Mouse (Mus musculus) kidney, postnatal 36 days (tissue): ENCODE data around the gene Pgm3.
A peak's percentile ranks its signal among the peaks of the same experiment; 100 is the strongest.
"Not testable (repeated sequence)": the region's sequence is repeated elsewhere in the genome, so short reads cannot be mapped to it uniquely, and the experiment has no call there.

Experiments
- DNase-seq, 2 experiments: peaks; one replicate each; pipeline ENCODE4 v3.0.0; 2021 to 2022; ENCODE audit warnings: mixed read lengths in 2 of 2

Pgm3 gene

DNA sequence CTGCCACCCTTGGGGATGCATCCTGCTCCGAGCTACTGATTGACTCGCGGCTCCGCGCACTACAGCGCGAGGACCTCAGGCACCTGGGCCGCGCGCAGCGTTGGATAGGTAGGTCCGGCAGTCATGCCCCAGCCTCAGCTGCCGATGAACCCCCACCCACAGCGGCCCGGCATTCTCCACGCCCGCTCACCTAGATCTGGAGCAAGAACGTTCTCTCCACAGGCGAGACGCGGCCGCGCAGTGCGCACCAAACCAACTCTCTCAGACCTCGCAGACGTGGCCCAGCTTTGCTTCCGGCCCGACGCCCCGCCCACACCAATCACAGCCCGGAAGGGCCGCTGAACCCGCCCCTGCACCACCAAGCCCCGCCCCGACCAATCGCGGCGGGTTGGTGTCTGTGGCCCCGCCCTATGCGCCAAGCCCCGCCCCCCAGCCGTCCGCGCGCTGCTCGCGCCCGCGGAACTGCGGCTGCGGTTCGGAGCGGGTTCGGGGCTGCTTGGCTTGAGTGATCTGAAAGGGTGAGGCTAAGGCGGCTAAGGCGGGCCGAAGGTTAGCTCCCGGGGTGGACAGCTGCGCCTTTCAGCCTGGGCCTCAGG is at the start of gene Pgm3, which contains the start of gene Rwdd2a:
Gene Pgm3 (minus strand): TSS at position 303 of the 596 bp plus-strand sequence.
Gene Rwdd2a (plus strand): TSS at position 452 of the 596 bp plus-strand sequence.
- DNase-seq, result peak; percentile 96 to 99

DNA sequence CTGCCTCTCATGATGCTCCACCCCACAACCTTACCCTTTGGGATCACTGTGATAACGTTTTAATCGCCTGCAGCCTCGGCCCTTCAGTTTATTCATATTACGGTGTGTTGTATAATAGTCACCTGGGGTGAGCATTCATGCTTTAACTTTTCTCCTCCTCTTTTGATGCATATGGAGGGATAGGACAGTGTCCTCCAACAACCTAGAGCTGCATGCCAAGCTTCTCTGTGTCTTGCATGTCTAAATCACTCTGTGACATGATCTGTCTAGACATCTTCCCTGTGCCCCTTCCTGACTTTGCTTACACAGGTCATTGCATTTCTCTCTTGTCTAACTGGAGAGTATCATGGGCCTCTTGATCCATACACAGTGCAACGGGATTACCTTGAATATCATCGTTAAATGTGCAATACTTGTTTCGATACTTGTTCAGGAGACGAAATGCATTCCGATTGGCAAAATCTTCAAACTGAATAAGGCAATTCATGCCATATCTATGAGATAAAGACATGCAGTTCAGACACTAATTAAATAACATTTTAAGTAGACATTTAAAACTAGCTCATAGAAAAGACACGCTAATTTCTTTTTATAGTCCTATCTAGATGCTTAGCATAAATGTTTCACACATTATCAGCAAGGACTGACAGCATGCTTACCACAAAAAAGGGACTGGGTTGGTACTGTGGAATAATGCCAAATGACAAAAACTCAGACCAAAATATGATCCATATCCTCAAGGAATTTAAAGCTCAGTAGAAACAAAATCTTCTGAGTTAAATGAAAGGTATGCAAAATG is 47.9 kb upstream of the Pgm3 start:
- DNase-seq, result no peak

DNA sequence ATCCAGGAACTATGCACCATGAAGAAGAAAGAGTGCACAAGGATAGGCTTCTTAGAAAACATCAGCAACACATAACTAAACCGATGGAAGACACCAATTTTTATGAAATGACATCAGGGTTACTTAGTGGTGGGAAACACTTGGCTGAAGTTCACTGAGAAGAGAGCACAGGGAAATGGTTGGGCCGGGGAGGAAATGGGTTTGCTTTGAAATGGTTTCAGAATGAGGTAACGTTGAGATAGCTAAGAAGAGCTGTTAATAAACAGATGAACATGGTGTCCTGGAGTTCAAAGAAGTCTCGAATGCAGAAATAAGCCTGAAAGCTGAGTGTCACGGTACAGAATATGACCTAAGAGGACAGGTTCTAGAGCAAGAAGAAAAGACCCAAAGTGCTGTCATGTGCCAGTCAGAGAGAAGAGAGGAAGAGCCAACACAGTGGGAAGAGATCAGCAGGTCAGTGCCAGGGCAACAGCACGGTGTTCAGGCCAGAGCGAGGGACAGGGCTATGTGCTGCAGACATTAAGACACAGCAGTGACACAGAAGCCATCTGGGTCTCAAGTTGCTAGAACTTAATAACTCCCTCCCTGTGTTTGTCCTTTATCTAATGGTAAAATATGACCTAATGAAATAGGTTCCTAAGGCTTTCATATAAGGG is 46.3 kb upstream of the Pgm3 start:
- DNase-seq, result no peak

DNA sequence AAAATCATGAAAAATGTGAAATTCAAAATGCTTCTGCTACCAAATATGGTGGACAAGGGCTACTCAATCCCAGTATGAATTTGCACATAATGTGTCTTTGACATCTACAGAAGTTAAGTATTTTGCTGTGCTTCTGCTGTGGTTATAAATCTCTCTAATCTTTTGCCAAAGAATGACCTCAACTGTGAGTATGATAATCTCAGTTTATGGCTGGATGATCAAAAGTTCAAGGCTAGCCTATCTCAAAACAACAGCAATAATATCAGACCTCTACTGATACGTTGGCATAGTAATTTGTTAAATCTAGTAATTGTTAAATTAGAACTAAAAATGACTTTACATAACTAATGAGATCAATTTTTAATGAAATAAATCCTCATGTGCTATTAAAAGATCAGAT is 44.1 kb upstream of the Pgm3 start:
- DNase-seq, result no peak

DNA sequence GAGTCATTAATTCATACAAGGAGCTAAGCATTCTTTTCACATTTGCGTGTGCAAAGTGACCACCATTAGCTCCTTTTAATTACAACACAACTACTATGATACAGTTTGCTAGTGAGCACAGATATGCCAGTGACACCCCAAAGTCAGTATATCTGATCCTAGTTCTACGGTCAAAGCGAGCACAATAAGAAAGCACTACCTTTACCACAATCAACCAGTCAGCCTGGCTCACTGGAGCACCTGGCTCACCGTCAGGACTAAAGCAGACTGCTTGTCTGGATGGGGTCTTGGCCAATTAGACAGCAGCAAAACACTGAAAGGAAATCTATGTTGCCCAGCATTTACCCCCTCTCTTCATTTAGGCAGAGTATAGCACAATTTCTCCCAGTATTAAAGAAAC is 40.4 kb upstream of the Pgm3 start:
- no peak for DNase-seq

DNA sequence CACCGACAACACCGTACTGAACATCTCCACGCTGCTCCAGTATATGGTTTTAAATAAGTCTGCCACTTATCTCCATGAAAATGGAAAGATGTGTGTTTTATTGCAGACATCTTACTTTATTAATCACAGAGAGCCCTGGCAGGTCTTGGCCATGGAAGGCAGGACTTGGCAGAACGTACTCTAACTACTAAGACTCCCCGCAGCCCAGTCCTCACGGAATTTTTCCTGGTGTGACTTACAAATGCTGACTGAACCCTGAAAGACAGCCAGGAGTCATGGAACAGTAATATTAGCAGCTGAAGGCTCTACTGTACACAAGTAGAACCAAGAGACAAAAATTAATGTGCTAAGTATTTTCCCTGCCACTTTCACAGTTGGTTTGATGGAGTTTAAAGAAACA is 34.1 kb upstream of the Pgm3 start:
- no peak for DNase-seq

DNA sequence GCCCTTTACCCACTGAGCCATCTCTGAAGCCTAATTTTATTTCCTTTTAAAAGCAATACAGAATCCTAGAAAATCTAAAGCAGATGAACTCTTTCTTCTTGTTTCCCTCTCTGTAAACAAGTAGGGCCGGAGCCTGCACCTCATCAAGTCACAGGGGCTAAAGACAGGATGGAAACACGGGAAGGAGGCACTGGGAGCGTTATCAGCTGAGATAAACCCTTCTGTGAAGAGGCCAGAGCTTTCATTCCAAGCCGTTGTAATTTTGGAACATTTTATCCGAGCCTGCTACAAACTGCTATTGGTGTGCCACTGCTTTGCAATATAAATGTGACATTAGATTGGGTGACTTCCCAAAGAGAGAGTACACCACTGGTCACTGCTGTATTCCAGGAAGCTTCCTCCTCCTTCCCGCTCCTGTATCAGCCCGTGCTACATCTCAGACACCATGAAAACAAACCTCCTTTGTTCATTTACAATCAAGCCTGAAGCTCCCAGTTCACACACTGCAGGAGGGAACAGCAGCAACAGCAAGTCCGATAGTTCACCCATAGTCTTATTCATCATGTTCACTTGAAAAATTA is 28.2 kb upstream of the Pgm3 start:
- no peak for DNase-seq

DNA sequence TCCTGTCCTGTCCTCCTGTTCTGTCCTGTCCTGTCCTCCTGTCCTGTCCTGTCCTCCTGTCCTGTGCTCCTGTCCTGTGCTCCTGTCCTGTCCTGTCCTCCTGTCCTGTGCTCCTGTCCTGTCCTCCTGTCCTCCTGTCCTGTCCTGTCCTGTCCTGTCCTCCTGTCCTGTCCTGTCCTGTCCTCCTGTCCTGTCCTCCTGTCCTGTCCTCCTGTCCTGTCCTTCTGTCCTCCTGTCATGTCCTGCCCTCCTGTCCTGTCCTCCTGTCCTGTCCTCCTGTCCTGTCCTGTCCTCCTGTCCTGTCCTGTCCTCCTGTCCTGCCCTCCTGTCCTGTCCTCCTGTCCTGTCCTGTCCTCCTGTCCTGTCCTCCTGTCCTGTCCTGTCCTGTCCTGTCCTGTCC is 25.3 kb upstream of the Pgm3 start:
- DNase-seq, result not testable (repeated sequence)

DNA sequence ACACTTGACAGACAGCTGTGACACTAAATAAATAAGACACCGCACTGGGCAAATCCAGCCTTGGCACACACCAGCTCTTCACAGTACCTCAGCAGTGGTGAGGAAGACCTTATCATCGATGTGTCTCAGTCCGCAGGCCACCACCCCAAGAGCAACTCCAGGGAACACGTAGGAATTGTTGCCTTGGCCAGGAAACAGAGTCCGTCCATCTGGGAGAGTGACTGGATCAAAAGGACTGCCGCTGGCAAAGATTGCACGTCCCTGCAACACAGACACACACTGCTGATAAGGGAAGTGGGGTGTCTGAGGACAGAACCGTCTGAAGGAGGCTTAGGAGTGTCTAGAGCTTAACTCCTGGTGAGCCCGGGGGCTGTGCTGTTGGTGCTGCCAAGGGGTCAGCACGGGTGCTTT is 22.7 kb upstream of the Pgm3 start:
- DNase-seq, result not testable (repeated sequence)

DNA sequence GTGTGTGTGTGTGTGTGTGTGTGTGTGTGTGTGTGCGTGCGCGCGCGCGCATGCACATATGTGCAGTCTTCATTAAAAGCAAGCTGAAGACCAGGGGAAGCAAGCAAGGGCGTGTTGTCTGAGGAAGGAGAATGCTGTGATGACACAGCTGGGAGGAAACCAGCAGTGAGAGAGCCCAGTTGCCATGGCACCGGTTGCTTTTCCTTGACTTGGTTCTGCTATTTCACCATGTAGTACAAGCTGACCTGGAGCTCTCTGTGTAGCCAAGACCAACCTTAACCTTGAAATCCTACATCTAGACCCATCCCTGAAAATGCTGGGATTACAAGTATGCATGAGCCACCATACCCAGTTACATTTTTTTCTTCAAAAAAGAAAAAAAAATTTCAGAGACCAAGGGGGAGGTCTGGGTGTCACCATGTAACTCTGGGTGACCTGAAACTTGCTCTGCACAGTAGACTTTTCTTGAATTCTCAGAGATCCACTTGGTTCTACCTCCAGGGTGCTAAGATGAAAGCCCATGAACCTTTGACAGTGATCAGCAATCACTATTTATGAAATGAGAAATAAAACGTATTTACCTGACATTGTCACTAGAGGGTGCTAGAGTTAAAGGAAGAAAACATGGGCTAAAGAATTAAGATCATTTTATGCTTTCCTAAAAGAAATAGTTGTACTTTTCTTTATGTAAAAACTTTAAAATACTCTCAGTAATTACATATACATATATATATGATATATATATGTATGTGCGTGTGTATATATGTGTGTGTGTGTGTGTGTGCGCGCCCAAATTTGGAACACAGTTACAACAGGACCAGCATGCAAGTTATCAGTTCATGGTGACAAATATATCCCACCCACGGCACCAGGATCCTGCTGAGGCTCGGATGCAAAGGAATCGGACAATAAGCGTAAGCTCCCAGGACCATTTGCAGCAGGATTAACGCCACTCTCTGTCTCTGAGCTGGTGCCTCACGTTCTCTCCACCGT is 21.3 kb upstream of the Pgm3 start:
- no peak for DNase-seq

DNA sequence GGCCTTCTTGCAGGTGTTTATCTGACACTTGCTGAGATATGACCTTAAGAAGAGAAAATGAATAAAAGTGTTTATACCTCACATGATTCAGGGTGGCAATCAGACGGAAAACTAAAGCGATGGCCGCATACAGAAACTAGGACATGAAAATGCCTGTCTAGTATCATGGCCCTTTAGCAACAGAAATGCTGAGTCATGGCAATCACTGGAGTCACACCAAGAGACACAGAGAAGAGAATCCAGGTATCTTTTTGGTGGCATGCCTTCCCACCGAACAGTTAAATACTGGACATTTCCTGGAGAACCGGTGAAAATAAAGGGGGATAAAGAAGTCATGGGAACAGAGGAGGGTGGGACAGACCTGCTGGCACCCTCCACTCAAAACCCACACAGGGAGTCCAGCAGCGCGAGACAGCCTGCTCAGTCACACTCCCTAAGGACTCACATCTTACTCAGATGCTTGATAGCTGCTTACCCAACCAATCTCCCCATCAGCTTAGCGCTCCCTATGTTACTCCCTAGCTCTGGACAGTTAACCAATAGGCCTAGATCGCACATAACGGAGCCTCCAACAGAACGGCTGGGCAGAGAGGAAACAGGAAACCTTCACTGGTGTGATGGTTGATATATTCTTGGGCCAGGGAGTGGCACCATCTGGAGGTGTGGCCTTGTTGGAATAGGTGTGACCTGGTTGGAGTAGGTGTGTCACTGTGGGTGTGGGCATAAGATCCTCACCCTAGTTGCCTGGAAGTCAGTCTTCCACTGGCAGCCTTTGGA is 15.6 kb upstream of the Pgm3 start:
- DNase-seq, result no peak

DNA sequence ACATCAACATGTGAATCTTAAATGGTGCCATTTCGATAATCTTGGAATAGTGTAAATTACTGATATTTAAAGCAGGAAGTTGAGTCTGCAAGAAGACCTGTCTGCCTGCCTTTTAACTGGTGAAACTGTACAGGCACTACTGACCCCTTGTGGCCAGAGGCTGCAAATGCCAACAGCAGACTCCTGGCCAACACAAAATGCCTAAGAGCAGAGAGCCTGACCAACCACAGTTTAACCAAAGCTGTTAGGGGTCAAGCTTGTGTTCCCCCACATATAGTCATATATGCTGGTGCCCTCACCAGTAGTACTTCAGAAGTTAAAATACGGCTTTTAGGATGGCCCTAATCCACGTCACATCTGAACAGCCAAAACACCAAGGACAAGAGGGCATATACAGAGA is 12.1 kb upstream of the Pgm3 start:
- DNase-seq, result peak; percentile 56 to 83

DNA sequence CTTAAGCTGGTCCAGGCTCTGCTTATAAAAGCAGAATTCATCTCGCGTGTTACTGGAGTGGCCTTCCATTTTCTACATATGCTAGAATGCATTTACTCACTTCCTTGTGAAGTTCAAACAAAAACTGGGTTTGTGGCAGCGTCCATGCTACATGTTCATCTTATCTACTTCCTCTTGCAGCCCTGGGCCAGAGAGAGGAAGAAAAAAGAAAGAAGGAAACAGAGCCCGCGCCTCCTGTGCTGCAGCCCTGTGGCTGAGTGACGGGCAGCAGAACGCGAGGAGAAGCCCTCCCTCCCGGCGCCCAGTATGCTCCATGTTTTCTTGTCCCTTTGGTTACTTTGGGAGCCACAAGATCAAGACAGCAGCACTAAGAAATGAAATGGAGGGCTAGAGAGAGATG is 8.0 kb upstream of the Pgm3 start:
- no peak for DNase-seq

DNA sequence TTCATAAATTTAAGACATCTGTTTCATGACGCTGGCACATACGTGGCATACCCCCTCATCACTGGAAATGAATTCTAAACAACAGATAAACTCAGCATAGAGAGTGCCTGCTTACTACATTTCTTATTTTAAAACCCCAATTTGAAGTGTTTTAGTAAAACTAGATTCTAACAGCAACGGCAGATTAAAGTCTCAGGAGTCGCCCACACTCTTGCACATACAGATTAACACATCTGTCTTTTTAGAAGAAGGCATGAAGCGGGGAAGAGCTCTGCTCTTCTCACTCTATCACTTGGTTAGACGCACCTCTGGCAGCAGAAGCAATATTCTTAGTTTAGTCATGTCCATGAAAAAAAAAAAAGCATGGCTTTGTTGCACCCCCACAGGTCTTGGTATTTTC is 3.5 kb upstream of the Pgm3 start:
- DNase-seq, result no peak

DNA sequence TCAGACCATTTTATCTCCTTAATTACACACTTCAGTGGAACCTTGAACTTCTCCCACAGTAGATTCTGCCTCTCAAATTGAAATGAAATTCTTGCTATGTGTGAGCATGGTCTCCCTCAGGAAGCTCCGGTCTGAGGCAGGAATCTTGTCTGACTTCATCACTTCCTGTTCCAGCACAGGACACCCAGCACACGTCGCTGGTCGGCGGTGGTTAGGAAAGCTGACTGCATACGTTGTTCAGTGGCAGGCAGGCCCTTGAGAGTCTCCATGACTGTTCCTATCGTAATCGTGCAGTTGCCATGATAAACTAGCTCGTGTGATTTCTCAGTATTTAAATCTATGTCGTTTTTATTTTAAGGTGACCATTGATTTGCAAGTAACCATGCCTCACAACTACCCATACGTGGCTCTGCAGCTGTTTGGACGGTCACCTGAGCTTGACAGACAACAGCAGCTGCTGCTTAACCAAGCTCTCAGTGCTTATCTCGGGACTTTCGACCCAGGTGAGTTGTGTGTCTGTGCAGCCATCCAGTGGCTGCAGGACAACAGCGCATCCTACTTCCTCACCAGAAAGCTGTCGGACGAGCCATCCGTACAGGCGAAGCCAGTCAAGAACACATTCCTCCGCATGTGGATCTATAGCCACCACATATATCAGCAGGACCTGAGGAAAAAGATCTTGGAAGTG is 2.1 kb upstream of the Pgm3 start:
- no peak for DNase-seq

DNA sequence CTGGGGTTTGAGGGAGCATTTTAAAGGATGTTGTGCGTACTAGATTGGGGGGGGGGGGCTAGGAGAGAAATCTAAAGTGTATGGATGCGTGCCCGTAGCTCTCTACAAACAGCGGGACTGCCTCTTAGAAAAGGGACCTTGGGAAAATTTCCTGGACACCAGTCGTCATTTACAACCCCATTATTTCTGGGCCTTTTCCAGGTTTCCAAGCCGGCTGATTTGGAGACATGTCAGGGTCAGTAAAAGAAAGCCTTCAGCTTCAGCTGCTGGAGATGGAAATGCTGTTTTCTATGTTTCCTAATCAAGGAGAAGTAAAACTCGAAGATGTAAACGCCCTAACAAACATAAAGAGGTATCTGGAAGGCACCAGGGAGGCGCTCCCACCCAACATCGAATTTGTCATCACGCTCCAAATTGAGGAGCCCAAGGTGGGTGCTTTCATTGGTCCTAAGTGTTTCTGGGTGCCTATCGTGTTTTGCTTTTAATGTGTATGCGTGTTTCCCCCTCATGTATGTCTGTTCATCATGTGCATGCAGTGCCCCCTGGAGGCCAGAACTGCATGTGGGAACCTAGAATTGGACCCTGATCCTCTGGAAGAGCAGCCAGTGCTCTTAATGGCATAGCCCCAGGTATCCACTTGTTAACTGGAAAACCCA is 1.1 kb upstream of the Pgm3 start:
- DNase-seq, result peak; percentile 84 to 93

DNA sequence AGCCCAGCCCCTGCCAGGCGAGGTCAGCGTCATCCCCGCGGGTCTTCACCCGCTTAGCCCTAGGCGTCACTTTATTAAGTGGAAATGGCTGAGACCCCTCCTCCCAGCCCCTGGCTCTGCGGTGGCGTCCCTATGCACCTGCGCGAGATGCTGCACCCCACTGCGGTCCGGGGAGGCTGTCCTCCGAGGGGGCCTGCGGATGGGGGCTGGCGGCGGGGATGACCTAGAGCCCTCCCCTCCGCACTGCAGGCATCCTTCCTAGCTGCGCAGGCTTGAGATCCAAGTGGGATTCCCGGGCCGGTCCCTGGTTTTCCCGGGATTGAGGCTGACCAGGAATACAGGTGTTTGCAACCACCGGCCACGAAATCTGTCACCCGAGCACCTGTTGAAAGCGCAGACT is 554 bp upstream of the Pgm3 start:
- peak in 1 of 2 experiments; percentile 11 for DNase-seq

DNA sequence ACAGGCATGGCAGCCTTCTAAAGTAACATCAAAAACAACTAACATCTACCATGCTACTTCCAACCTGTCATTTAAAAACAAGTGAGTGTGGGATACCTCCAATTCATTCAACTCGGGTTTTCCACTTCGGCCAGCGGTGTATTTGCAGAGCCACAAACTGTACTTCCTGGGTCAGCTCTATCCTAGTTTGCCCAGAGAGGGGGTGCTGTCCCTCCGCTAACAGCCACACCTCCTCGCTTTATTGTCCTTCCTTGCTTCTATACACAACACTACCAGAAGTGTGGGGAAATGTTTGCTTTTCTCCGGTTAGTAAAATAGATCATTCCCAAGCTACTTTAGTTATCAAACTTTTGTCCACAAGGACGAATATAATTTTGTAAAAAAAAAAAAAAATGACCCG is 696 bp downstream of the Pgm3 start:
- no peak for DNase-seq

DNA sequence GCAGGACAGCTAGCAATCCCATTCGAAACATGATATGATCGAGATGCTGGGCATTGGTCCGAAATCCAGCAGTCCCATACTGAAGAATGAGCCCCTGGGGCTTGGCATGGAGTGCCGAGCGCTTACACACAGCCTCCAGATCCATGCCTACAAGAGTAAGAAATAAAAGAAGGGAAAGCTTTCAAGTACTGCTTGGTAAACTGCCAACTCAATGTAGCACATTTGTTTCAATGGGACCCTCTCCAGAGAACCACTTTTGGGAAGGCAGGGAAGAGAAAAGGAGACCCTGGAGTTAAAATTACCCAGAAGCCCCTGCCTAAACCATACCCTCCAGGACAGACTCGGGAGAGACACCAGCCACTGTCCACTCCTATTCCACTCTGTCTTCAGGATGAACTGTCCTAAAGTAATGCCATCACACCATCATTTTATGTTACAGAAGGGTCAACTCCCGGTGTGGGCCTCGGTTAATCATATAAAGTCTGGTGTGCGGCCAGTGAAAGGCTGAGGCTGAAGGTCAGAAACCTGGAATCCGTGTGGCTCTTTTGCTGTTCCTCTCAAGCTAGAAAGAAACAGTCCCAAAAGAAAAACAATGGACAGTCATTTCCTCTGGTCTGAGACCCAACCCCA is 1.3 kb downstream of the Pgm3 start:
- peak; percentile 40 to 53 for DNase-seq
